Mouse (Mus musculus): ENCODE results near the gene Fgf13.

The Fgf13 gene

DNA sequence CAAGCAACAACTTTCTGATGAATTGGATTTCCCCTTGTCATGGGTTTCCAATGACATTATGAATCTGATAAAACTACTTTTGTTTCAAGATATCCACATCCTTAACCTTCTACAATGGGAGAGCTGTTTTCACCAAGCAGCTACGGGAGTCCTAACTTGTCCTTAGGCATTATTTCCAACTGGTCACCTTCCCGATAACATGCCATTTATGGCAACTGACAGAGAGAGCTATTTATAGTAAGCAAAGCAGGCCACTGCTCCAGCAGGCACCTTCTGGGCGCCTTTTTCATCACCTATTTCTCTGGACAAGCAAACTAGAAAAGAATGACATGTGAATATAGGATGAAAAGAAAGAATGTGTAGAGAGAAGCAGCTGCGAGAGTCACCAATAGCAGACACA, 385.5 kb downstream of the Fgf13 start:
- DNase-seq: no peak

DNA sequence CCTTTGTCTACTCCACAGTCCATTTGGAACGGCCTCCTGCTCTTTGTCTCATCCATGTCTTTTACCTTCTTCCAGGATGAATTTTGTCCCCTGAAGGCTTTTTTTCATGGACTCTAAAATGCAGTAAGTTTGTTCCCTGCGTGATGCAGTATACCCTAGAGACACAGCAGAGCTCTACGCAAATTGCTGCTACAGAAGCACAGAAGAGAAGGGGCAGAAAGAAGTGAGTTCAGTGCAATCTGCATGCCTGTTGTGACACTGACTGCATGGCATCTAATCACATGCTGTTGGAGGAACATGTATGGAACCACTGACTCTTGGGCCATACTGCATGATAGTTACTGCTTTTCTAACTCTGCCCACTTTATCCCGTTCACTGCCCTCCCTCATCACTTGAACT, 388.2 kb downstream of the Fgf13 start:
- no peak for DNase-seq

- peak; percentile 5 for DNase-seq
Observed at GRCm38 (mm10) chrX:59179081-59179596, 388.7 kb downstream of the Fgf13 start.

DNA sequence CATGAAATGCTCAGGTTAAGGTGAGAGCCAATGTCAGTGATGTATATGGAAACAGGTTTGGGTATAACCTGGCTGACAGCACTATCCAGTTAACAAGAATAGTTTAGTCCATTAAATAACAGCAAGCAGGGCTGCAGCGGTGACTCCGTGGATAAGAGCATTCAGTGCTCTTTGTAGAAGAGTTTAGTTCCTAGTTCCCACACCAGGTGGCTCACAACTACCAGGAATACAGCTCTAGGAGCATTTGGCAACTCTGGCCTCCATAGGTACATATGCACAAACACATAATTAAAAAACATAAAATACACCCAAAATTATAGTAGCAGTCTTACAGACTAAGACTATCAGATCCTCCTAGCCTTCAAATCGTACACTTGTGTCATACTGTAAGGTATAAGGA, 390.2 kb downstream of the Fgf13 start:
- DNase-seq: no peak

DNA sequence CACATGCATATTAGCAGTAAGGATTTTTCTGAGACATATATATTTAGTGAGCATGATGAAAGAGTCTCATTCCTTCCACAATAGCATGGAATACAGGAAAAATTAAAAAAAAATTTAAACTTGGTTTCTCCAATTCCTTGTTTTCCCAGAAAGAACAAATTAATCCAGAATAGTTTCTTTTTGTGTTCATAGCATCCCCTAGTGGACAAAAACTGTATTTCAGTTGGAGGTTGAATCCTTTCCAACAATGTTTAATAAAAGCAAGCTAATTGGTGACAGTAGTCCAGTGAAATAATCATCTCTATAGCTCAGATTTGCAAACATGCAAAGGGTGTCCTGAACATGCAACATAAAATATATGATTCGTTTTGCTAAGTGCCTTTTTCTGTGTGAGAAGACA, 395.7 kb downstream of the Fgf13 start:
- peak; percentile 1 for DNase-seq

DNA sequence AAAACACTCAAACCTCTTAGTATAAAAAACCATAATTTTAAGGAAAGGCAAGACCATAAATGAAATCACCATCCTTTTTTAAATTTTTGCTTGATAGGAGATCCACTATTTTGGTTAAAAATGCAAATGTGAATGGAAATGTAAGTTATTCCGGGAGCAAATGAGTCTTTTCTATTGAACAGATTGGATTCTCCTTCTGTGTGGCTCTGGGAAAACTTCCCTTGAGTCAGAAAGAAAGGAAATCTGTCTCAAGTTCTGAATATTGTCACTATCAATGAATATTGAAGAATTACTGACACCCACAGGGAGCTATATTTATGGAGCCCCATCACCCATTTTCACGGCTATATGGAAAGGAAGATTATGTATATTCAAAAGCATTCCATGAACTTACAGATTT, 401.1 kb downstream of the Fgf13 start:
- DNase-seq: no peak

DNA sequence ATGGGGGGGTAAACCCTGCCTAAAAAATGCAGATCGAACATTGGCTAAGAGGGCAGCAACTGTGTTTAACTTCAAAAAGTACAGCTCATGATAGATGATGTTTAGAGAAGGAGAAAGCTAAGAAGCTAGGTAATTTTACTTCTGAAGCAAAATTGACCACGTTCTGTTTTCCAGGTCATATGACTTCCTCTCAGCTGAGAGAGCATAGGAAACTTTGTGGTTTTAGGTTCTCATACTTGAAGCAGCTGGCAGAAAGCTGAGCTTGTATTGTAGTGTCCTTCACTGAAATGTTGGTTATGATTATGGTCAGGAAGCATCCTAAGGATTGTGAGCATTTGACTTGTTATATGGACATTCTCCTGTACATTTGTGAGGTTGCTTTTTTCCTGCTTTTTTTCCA, 425.9 kb downstream of the Fgf13 start:
- no peak for DNase-seq

DNA sequence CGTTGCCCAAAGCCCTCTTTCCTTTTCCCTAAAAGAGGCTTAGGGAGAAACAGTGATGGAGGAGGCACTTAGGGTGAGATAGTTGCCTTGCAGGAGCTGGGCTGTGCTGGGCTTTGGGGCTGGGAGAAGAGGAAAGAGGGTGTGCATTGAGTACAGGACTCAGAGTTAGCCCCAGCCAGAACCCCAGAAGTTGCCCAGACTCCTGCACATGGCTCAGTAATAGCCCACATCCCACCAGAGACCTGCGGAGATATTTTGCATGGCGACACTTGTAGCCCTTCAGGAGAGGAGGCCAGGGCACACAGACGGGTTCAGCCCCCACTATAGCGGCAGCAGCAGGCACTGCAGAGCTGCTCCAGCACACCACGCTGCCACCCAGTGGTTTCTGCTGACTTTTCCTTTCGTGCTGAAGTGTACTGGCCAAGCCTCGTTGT, 432.9 kb downstream of the Fgf13 start:
- DNase-seq: peak; percentile 5

GRCm38 (mm10) chrX:59134166-59134861, 433.6 kb downstream of the Fgf13 start:
- DNase-seq: no peak

- DNase-seq: no peak
Observed at GRCm38 (mm10) chrX:59133834-59134165, 434.1 kb downstream of the Fgf13 start.

- no peak for DNase-seq
Observed at GRCm38 (mm10) chrX:59133416-59133815, 434.5 kb downstream of the Fgf13 start.

DNA sequence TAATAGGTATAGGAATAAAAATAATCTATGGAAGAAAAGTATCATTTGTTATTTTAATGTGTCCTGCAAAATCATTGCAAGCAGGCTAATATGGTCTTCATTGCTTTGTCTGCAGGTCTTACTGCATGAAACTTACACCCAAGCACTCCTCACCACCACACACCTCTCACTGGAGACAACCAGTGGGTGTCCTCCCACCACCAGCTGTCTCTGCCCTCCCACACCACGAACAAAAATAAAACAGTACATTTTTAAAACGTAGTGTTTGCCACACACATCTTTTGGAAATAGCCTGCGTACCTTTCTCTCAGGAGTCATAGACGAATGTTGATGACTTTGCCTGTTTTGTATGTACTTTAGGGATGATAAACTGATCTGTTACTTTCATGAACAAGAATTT, 441.2 kb downstream of the Fgf13 start:
- no peak for DNase-seq

- DNase-seq: no peak
Observed at GRCm38 (mm10) chrX:59113187-59113586, 454.7 kb downstream of the Fgf13 start.

DNA sequence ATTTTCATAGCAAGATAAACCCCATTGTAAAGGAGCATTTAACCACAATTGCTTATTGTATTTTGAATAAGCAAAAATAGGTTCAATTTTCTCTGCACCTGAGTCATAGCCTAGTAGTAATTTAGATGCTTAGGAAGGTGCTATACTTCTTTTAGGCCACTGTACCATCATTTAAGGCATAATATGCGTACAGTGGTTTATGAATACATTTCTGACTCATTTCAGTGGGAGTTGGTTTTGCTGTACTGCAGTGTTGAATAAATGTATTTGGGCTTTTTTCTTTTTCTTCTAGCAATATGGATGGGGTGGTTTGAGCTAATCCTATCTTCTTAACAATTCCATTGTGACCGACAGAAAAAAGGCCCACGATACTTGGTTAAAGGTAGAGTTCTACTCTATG, 481.9 kb downstream of the Fgf13 start:
- no peak for DNase-seq

DNA sequence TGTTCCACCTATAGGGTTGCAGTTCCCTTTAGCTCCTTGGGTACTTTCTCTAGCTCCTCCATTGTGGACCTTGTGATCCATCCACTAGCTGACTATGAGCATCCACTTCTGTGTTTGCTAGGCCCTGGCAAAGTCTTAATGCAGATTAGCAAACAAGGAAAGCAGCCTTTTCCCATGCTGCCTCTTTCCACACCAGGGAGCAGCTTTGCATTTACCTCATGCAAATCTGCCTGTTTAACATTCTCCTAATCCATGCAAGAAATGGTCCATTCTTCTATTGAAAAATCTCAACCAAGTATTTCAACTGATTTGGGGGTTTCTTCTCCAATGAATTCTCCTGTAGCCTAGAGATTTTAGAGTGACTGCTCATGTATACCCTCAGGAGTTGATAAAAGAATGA, 487.4 kb downstream of the Fgf13 start:
- no peak for DNase-seq

DNA sequence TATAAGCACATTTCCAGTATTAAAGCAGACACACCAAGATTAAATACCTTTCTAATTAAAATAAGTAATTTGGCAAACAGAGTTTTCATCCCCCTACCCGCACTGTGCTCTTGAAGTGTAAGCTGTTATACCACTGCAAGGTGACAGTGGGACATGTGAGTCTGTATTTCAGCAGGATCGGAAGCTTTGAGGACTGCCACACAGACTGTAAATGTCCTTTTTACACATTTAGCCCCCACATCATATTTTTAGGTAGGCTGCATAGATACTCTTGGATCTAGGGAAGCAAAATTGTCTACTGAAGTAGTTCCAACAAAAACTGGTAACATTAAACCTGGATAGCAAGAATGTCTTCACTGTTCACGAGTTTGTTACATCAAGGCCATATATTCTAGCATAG, 495.8 kb downstream of the Fgf13 start:
- DNase-seq: no peak

DNA sequence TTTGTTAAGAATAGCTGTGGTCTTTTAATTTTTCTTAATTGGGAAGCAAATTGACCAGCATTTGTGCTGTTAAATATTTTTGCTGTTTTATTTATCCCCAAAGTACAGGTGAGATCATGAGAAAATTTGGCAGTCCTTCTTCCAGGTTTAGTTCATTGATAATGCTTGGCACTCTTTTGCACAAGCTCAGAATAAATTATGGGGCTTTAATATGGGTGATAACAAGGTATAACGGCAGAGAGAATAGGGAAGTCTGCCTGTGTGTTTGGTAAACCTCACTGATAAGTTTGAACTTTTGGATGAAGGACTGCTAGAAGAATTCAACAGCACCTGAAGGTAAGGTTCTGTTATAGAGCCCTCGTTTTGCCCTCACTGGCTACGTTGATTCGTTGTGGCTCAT, 504.7 kb downstream of the Fgf13 start:
- no peak for DNase-seq

DNA sequence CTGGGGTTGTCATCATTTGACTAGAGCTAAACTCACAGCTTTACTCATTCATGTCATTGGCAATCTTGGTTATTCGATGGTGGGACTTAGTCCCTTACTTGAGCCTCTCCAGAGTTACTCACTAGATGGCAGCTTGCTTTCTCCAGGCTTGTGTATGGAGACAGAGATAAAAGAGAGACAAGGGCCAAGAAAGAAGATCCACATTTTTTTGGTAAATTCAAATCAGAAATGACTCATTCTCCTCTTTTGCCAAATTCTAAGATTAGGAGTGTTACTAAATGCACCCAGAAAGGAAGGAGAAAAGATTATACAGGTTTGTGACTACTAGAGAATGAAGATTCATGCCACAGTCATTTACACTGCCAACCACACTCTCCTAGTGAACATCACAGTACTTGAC, 532.9 kb downstream of the Fgf13 start:
- DNase-seq: no peak

All from lung, postnatal 10 days (tissue).